Mouse (Mus musculus) kidney, embryonic 15.5 days (tissue): ENCODE results near the gene Itpkb. TPM values are rescaled to one million over a fixed set of nuclear protein-coding genes. Genes with fewer than 3 reads are reported as not detected.

Experiments used
- ATAC-seq: fragments of 200-750 bp; cut with Nextera tagmentation; replicated peaks from 2 replicates; pipeline ENCODE4 v1.8.0; 2017; ENCODE audit warnings: moderate TSS enrichment; ENCODE audit not compliant: low FRiP score
- H3K27ac ChIP-seq: fragments of 300-500 bp; sonication (generic); 2 replicates; pipeline ENCODE4 v1.5.1; 2015; ENCODE audit warnings: mild to moderate bottlenecking, inconsistent platforms
- H3K27me3 ChIP-seq: fragments of 300-500 bp; sonication (generic); 2 replicates; pipeline ENCODE4 v1.6.1; 2015; ENCODE audit warnings: inconsistent platforms
- H3K36me3 ChIP-seq: fragments of 300-500 bp; sonication (generic); 2 replicates; pipeline ENCODE4 v1.6.1; 2015; ENCODE audit warnings: inconsistent platforms
- H3K4me1 ChIP-seq: fragments of 300-500 bp; sonication (generic); 2 replicates; pipeline ENCODE4 v1.6.1; 2015; ENCODE audit warnings: inconsistent platforms
- H3K4me2 ChIP-seq: fragments of 300-500 bp; sonication (generic); 2 replicates; pipeline ENCODE4 v1.6.1; 2015; ENCODE audit warnings: moderate library complexity, mild to moderate bottlenecking, inconsistent platforms
- H3K4me3 ChIP-seq: fragments of 300-500 bp; sonication (generic); replicated peaks from 2 replicates; pipeline ENCODE4 v1.5.1; 2015; ENCODE audit warnings: mild to moderate bottlenecking, inconsistent platforms
- H3K9ac ChIP-seq: fragments of 300-500 bp; sonication (generic); 2 replicates; pipeline ENCODE4 v1.6.1; 2015; ENCODE audit warnings: mild to moderate bottlenecking, inconsistent platforms
- H3K9me3 ChIP-seq: fragments of 300-500 bp; sonication (generic); replicated peaks from 2 replicates; pipeline ENCODE4 v1.6.1; 2016; ENCODE audit warnings: inconsistent platforms
- WGBS: fragments of 180-500 bp; shearing (Covaris S2); methylation state at CpG from one replicate; pipeline ENCODE4 v1.1.7; 2015; ENCODE audit warnings: mixed read lengths; 5-methylcytosine and 5-hydroxymethylcytosine counted together
- polyA plus RNA-seq: library from polyadenylated mRNA; unstranded; fragments of >200 nt; fragmentation: Nextera tagmentation; extraction: Ambion mirVana; gene quantifications from 2 replicates; pipeline ENCODE4 v1.2.1, GENCODE M21; 2015

Gene Itpkb
- polyA plus RNA-seq, 1 experiment from 2014 or later, result 9.4 TPM

DNA sequence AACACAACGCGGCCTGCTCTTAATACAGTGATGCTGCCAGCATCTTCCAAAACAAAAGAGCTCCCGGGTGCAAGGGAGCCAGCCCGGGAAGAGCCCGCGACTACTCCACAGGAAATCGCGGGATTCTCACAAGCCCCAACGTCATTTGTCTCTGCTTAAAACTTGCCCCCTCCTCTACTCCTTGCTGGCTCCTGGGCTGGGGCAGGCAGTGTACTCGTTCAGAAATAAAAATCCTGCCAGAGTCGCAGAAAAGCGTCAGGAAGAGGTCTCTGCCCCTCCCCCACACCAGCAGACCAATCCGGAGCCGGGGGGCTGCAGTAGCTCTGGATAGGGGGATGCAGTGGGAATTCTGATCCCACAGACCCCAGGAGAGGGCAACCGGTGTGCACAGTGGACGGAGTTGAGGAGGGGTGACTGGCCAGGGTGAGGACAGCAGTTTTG, 102.8 kb downstream of the Itpkb start:
- Histone ChIP-seq H3K27me3 (no peaks in the 10 kb centered on the region; the same call in 1 of the 2 replicates), H3K4me1 (peaks cover 23% of the 10 kb centered on the region), H3K9me3 (no peaks in the 10 kb centered on the region), H3K27ac (no peak overlapping the region), H3K4me2 (peak overlapping the region; percentile 61), H3K4me3 (peak overlapping the region; percentile 34), H3K9ac (peak overlapping the region; percentile 29; the same call in 1 of the 2 replicates), H3K36me3 (no peaks in the 10 kb centered on the region)
- WGBS, result 2% methylated on average over 16 of the region's 16 CpGs
- peak; percentile 16; the same call in 1 of the 2 replicates for ATAC-seq

DNA sequence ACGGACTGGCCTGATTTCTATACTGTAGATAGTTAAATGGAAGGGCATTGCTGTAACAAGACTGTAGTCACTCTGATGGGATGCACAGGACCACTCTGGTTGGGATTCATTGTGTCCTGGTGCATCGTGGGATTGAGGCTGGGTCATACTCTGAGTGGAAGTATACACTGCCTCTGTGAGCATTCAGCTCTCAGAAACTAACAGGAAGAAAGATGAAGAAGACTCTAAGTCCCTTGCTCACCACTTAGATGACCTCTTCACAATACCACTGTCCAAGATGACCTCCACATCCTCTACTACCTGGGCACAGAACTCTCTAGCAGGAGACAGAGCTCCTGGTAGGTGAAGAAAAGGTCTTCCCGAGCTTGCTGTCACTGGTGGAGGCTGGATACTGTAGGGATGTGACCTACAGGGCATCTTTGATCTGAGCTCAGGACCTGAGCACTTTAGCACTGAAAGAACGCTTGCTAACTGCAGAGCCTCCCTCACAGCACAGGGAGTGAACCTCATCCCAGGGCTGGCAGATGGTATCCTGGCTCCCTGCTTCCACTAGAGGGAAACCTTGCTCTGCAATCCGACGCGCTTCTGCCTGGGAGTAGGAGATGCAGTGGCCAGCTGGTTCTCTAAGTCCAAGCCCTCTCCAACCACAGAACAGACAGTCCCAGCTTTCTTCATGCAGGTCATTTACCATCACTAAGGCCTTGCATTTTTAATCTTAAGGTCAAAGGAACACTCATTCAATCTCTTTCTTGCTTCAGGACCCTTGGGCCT, 103.7 kb downstream of the Itpkb start:
- Histone ChIP-seq H3K4me3 (no peak overlapping the region), H3K4me2 (no peak overlapping the region), H3K9me3 (no peaks in the 10 kb centered on the region), H3K9ac (no peak overlapping the region), H3K27me3 (no peaks in the 10 kb centered on the region; the same call in 1 of the 2 replicates), H3K4me1 (peaks cover 22% of the 10 kb centered on the region), H3K36me3 (no peaks in the 10 kb centered on the region), H3K27ac (no peak overlapping the region)
- ATAC-seq, result peak; percentile 86
- 20% methylated on average over 7 of the region's 7 CpGs for WGBS

DNA sequence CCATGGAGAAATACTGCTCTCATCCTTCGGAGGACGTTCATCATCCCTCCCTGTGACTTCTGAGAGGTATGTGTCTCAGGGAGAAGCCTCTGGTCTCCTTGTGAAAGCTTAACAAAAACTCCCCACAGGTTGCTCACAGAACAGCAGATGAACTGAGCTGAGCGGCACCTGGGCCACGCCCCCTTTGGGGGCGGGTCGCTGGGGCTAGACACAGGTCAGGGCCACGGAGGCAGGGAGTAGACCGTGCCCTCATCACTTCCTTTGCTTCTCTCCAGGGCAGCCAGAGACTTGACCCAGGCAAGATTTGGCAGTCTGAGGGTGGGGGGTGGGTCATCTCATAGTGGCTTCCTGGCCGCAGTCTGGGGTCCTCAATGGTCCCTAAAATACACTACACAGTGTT, 104.6 kb downstream of the Itpkb start:
- WGBS, result 8% methylated on average over 9 of the region's 9 CpGs
- H3K36me3 ChIP-seq, result no peaks in the 10 kb centered on the region
- no peak overlapping the region for H3K4me3 ChIP-seq
- H3K27ac ChIP-seq, result no peak overlapping the region
- H3K4me2 ChIP-seq, result peak overlapping the region; percentile 32
- no peaks in the 10 kb centered on the region; the same call in 1 of the 2 replicates for H3K27me3 ChIP-seq
- H3K9me3 ChIP-seq, result no peaks in the 10 kb centered on the region
- H3K9ac ChIP-seq, result no peak overlapping the region
- H3K4me1 ChIP-seq, result peaks cover 22% of the 10 kb centered on the region
- ATAC-seq, result no peak

DNA sequence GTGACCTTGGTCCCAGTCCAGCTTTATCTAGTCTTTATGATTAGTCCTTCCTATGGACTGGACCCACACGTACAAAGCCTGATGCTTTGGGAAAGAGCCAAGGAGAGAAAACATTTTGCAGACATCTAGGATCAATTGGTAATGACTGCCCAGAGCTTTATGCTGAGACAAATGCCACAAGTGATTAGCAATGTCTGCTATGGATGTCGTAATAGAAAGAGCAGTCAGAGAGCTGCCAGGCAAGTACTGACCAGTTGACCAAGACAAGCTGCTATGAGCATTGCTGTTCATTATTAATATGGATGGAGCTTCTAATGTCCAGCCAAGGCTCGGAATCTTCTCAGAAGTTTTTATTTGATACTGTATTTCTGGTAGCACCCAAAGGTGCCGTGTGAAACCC, 109.2 kb downstream of the Itpkb start:
- peaks cover 12% of the 10 kb centered on the region for H3K4me1 ChIP-seq
- no peak overlapping the region for H3K27ac ChIP-seq
- no peak overlapping the region for H3K9ac ChIP-seq
- H3K4me3 ChIP-seq, result no peak overlapping the region
- H3K4me2 ChIP-seq, result no peak overlapping the region
- H3K27me3 ChIP-seq, result no peaks in the 10 kb centered on the region
- H3K9me3 ChIP-seq, result no peaks in the 10 kb centered on the region
- 80% methylated on average over 4 of the region's 4 CpGs for WGBS
- ATAC-seq, result no peak
- no peaks in the 10 kb centered on the region for H3K36me3 ChIP-seq

DNA sequence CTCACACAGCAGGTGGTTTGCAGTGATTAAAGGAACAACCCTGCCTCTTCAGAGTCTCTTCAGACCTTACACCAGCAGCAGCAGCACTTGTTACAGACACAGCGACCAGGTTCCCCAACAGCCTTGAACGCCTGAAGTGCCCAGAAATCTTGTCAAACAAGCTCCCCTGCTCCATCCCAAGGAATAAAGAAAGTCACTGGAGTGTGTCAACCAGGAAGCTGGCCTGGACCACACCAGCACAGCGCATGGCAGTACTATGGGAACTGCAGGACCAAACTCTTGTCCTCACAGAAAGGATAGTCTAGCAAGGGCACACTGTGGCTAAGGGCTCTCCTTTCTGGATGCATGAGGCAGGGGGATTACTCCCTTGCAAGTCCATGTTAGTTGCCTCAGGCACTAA, 114.1 kb downstream of the Itpkb start:
- H3K4me1 ChIP-seq, result peaks cover 16% of the 10 kb centered on the region
- H3K27ac ChIP-seq, result peak overlapping the region; percentile 46; the same call in 1 of the 2 replicates
- 57% methylated on average over 3 of the region's 3 CpGs for WGBS
- no peaks in the 10 kb centered on the region for H3K27me3 ChIP-seq
- no peaks in the 10 kb centered on the region for H3K9me3 ChIP-seq
- peak; percentile 73; the same call in 1 of the 2 replicates for ATAC-seq
- H3K4me2 ChIP-seq, result no peak overlapping the region
- H3K9ac ChIP-seq, result no peak overlapping the region
- no peaks in the 10 kb centered on the region for H3K36me3 ChIP-seq
- no peak overlapping the region for H3K4me3 ChIP-seq

DNA sequence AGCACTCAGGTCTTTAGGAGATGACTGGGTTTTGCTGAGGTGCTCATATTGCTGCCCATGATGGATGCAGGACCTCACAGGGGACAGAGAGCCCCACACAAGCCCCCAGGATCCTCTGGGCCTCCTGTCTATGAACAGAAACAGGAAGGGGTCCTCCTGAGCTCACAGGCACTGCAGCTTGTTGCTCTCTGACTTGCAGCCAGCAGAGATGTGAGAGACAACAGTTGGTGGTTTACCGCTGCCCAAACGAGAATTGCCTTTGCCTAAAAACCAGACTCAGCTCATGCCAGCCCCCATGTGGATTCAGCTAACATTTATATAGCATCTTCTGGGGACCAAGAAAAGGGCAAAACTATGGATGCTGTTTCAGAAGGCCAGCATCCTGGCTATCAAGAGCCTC, 119.4 kb downstream of the Itpkb start:
- no peaks in the 10 kb centered on the region for H3K36me3 ChIP-seq
- H3K4me2 ChIP-seq, result no peak overlapping the region
- no peak for ATAC-seq
- peaks cover 10% of the 10 kb centered on the region for H3K4me1 ChIP-seq
- H3K4me3 ChIP-seq, result no peak overlapping the region
- no peaks in the 10 kb centered on the region for H3K9me3 ChIP-seq
- H3K9ac ChIP-seq, result no peak overlapping the region
- H3K27me3 ChIP-seq, result 0 out of 2 replicates have a peak, but pooled peaks cover 3% of the 10 kb centered on the region
- WGBS, result 46% methylated on average over 2 of the region's 2 CpGs
- no peak overlapping the region for H3K27ac ChIP-seq

DNA sequence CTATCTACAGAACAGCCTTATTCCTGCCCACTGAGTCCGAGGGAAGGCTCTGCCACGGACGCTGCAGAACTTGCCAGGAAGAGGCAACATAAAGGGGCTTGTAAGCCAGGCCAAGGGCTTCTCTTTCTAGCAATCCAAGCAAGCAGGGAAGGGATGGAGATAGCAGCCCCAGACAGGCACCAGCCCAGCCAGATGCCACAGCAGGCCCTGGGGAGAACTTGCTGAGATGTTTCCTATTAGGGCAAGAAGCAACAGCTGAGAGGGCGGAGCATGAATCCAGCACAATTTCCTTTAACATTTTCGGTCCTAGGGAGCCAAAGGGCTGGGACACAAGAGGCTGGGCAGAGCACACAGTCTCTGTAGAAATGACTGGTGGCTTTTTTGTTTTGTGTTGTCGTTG, 128.0 kb downstream of the Itpkb start:
- 54% methylated on average over 6 of the region's 6 CpGs for WGBS
- no peaks in the 10 kb centered on the region for H3K27me3 ChIP-seq
- no peaks in the 10 kb centered on the region for H3K36me3 ChIP-seq
- no peak overlapping the region for H3K27ac ChIP-seq
- H3K9ac ChIP-seq, result no peak overlapping the region
- H3K4me2 ChIP-seq, result no peak overlapping the region
- no peak for ATAC-seq
- peaks cover 5% of the 10 kb centered on the region; the same call in 1 of the 2 replicates for H3K4me1 ChIP-seq
- H3K4me3 ChIP-seq, result no peak overlapping the region
- H3K9me3 ChIP-seq, result no peaks in the 10 kb centered on the region

DNA sequence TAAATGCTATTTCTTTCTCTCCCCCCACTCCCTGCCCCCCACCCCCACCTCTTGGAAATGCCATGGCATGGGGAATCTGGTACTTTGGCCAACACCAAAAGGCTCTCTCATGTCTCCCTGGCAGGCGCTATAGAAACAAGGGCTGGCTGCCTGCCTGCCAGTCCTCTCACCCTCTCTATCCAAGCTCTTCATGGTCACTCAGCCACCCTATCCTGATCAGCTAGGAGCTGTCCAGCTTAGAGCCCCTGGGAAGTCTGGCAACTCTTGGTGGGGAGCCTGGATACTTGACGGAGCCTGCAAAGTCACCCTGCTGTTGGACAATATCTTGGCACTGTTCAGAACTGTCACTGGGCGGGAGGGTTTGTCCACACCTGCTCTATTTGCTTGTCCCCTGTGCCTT, 128.4 kb downstream of the Itpkb start:
- Histone ChIP-seq H3K9me3 (no peaks in the 10 kb centered on the region), H3K4me2 (no peak overlapping the region), H3K4me1 (peaks cover 5% of the 10 kb centered on the region; the same call in 1 of the 2 replicates), H3K36me3 (no peaks in the 10 kb centered on the region), H3K4me3 (no peak overlapping the region), H3K9ac (no peak overlapping the region), H3K27ac (no peak overlapping the region), H3K27me3 (no peaks in the 10 kb centered on the region)
- ATAC-seq, result no peak
- WGBS, result 58% methylated on average over 3 of the region's 3 CpGs

DNA sequence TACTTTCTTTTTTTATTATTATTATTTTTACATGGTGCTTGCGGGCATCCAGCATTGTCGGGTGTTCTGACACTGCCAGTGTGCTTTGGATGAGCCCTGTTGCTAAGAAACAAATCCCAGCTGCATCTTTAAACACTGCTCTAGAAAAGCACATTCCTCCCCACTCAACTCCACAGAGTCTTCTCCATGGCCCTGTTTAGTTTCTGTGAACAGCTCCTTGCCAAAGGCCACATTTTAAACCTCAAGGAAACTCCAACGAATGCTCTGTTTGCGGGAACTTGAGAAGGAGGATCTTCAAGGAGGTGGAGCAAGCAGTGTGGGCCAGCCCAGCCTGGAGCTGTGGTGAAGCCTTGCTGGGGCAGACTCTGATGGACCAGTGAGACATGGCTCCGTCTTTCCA, 130.4 kb downstream of the Itpkb start:
- WGBS, result 49% methylated on average over 5 of the region's 5 CpGs
- no peak overlapping the region for H3K4me3 ChIP-seq
- H3K27ac ChIP-seq, result no peak overlapping the region
- peaks cover 5% of the 10 kb centered on the region; the same call in 1 of the 2 replicates for H3K4me1 ChIP-seq
- no peak overlapping the region for H3K9ac ChIP-seq
- no peaks in the 10 kb centered on the region for H3K9me3 ChIP-seq
- no peak for ATAC-seq
- no peak overlapping the region for H3K4me2 ChIP-seq
- no peaks in the 10 kb centered on the region for H3K27me3 ChIP-seq
- H3K36me3 ChIP-seq, result no peaks in the 10 kb centered on the region

DNA sequence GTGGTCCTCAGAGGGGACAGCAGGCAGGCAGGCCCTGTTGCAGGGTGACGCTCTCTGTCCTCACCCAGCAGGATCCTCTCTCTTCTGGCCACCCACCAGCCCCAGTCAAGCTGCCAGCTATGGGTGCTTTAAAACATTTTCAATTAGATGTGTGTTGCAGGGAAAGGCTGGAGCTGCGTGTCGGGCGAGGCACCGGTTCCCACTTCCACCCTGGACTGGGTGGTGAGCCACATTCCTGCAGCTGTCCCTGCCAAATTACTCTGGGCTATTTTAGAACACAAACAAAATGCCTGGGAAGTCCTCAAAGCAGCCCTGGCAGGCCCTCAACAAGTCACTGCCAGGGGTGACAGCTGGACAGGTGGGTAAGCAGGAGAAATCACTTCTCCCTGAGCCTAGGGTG, 132.1 kb downstream of the Itpkb start:
- no peak overlapping the region for H3K27ac ChIP-seq
- no peak overlapping the region for H3K4me3 ChIP-seq
- no peaks in the 10 kb centered on the region for H3K9me3 ChIP-seq
- WGBS, result 74% methylated on average over 5 of the region's 5 CpGs
- no peak overlapping the region for H3K9ac ChIP-seq
- no peaks in the 10 kb centered on the region for H3K36me3 ChIP-seq
- ATAC-seq, result no peak
- no peaks in the 10 kb centered on the region for H3K27me3 ChIP-seq
- H3K4me2 ChIP-seq, result no peak overlapping the region
- peaks cover 5% of the 10 kb centered on the region; the same call in 1 of the 2 replicates for H3K4me1 ChIP-seq

DNA sequence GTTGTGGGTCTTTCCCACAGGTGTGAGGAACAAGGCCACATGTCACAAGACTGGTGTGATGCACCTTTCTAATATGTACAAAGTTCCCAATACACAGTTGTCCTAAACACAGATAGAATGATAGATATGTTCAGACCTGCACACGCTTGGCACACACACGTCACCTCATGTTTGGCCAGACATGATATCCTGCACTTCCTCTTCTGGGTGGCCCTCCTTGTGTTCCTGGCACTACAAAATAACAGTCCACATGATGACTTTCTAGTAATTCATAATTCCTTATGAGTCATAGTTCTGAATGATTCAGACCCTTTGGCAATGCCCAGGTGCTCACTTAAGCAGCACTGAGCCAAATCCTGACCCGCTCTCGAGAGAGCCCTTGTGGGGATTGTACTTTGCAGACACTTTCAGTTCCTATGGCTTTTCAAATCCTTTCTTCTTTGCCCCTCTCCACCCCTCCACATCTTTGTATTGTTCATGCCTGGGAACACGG, 132.7 kb downstream of the Itpkb start:
- WGBS, result 92% methylated on average over 5 of the region's 5 CpGs
- no peaks in the 10 kb centered on the region for H3K27me3 ChIP-seq
- no peak overlapping the region for H3K27ac ChIP-seq
- no peaks in the 10 kb centered on the region for H3K36me3 ChIP-seq
- ATAC-seq, result no peak
- peaks cover 5% of the 10 kb centered on the region; the same call in 1 of the 2 replicates for H3K4me1 ChIP-seq
- no peak overlapping the region for H3K4me3 ChIP-seq
- H3K4me2 ChIP-seq, result no peak overlapping the region
- H3K9me3 ChIP-seq, result no peaks in the 10 kb centered on the region
- H3K9ac ChIP-seq, result no peak overlapping the region

DNA sequence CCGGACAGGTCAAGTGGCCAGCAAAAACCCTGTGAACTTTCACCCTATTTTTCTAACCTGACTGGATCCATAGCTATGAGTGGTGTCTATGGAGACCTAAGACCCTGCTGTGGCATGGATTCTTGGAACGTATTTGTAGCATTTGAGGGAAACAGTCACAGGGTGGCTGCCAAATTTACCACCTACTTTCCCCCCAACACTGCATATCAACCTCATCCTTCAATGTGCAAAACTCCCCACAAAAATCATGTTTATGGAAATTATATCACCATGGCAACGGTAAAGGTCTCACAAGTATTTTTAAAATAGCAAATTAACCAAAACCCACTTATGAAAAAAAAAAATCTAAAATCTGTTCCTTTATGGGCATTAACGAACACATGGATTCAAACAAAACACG, 134.1 kb downstream of the Itpkb start:
- H3K4me1 ChIP-seq, result 0 out of 2 replicates have a peak, but pooled peaks cover 2% of the 10 kb centered on the region
- no peak overlapping the region for H3K4me3 ChIP-seq
- no peak overlapping the region for H3K9ac ChIP-seq
- no peaks in the 10 kb centered on the region for H3K36me3 ChIP-seq
- no peak for ATAC-seq
- no peaks in the 10 kb centered on the region for H3K9me3 ChIP-seq
- WGBS, result 86% methylated on average over 5 of the region's 5 CpGs
- H3K27me3 ChIP-seq, result no peaks in the 10 kb centered on the region
- H3K4me2 ChIP-seq, result no peak overlapping the region
- no peak overlapping the region for H3K27ac ChIP-seq
